Mouse (Mus musculus): ENCODE results near the gene Ost4. TPM values are rescaled to one million over a fixed set of nuclear protein-coding genes. Genes with fewer than 3 reads are reported as not detected.

Ost4 gene
- total RNA-seq (2021), result 100 to 1,000 TPM in 1 of 2 experiments, 10 to 100 TPM in 1; 98.0 to 102 TPM

DNA sequence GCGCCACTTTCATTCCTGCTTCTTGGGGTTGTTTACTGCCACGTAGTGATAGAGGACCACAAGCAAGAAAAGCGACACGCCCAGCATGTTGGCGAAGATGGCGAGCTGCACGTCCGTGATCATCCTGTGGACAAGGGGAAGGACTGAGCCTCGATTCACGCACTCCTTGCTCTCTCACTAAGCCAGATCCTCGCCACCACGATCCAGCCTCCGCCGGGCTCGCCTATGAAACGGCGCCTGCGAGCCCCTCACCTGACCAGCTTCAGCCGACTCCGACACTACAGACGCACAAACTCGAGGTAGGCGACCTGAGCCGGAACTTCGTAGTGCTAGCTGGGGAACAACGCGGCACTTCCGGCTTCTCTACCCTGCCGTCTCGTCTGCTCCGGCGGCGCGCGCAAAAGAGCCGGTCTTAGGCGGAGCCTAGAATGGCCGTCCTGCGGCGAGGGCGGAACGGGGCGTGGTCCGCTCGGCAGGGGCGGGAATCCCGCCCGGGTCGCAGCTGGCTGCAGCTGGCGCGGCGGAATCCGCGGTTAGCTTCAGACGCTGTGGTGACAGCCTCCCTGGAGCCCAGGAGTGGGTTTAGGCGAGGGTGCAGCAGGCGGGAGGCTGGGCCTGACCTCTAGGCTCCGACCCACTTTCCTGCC lies at the start of gene Ost4:
Gene Ost4, minus strand, starts transcription at position 376 of the 647 bp plus-strand sequence.
- DNase-seq (ENCODE audit: extremely low spot score in 1 of 2, low spot score in 2 of 2), result peak; percentile 93 to 97
- intact Hi-C loops (cut with DNase I), result no loop called here

DNA sequence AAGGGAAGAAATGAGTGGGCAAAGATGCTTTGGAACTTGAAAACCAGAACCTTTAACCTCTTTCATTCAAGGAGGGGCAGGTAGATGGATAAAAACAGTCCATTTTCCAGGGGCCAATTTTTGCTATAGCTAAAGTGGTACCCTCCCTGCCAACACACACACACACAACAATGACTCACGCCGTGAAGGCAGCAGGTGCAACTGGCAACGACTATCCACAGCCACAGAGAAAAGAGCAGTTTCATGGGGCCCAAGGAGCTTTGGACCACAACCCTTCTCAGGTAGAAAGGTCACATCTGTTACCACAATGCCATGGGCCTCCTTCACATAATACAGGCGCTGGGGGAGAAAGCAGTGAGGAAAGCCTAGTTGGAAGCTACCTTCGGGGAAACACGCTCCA lies 48.2 kb upstream of the Ost4 start:
- intact Hi-C loops (cut with DNase I), result no loop called here
- no peak for DNase-seq (ENCODE audit: extremely low spot score in 1 of 2, low spot score in 2 of 2)

DNA sequence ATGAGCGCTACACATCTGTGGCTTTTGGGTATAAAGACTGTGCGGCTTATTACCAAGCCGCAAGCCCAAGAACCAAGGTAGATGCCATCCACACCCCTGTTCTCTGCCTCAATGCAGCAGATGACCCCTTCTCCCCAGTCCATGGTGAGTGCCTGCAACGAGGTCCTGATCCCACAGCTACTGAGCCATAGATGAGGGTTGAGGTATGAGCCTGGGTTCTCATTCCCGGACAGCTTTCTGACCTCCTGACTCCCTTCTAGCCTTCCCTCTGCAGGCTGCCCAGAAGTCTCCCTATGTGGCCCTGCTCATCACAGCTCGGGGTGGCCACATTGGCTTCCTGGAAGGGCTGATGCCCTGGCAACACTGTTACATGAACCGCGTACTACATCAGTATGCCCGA lies 47.0 kb upstream of the Ost4 start:
- intact Hi-C loops (cut with DNase I), result no loop called here
- no peak for DNase-seq (ENCODE audit: extremely low spot score in 1 of 2, low spot score in 2 of 2)

DNA sequence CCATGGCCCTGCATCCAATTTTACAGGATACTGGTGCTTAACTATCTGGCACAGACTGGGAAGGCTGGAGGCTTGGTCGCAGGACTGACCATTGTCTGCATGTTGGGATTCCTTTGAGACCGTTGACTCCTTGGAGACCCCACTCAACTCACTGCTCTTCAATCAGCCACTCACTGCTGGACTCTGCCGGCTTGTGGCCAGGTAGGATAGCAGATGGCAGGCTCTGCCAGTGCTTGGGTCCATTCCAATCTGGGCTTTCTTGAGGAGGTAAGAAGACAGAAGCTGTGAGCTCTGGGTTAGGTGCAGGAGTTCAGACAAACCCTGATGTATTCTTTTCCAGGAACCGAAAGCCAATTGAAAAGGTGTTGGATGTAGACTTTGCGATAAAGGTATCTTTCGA lies 46.5 kb upstream of the Ost4 start:
- no peak for DNase-seq (ENCODE audit: extremely low spot score in 1 of 2, low spot score in 2 of 2)
- intact Hi-C loops (cut with DNase I), result no loop called here

DNA sequence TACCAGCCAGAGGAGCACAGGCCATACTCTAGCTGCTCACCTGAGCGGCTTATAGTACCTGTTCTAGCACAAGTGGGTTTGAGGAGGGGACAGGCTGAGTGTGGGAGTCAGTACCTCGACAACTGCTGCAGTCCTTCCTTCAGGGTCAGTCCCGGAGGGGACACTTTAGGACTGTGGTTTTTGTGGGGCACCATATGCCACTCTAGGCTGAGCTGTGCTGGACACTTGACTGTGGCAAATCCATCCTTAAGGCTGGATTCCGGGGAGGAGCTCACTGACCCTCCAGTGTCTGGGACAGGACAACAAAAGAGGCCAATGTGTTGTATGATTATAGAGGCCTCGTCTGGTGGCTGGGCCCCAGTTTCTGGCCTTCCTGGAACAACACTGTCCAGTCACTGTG lies 45.0 kb upstream of the Ost4 start:
- intact Hi-C loops (cut with DNase I), result no loop called here
- no peak for DNase-seq (ENCODE audit: extremely low spot score in 1 of 2, low spot score in 2 of 2)

DNA sequence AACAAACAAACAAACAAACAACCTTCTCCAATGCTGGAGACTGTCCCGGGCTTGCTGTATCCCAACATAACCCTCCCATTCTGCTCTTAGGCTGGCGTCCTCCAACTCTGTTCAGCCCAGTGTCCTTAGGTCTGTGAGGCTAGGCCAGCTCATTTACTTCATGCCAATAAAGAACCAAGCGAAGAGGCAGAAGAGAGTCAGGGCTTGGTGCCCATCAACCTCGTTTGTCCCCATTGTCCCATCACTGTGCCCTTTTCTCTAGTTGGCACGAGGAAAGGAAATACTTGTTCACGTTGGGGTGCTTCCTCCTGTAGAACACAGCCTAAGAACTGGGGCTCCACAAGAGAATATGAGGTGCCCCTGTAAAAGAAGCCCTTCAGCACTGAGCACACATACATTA lies 44.1 kb upstream of the Ost4 start:
- DNase-seq (ENCODE audit: extremely low spot score in 1 of 2, low spot score in 2 of 2), result no peak
- intact Hi-C loops (cut with DNase I), result no loop called here

DNA sequence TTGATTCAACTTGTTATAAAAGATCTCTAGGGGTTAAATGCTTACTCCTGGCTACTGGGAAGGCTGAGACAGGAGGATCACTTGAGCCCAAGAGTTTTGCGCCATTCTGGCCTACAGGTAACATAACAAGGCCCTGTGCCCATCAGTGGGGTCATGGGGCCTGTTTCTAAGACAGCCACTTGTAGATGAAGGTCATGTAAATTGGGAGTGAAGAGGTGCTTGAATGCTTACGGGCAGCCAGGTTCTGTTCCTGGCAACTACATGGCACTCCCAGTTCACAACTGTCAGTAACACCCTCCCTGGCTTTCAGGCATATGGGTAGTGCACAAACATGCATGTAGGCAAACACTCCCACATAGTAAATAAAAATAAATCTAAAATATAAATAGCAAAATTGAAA lies 43.3 kb upstream of the Ost4 start:
- intact Hi-C loops (cut with DNase I), result no loop called here

DNA sequence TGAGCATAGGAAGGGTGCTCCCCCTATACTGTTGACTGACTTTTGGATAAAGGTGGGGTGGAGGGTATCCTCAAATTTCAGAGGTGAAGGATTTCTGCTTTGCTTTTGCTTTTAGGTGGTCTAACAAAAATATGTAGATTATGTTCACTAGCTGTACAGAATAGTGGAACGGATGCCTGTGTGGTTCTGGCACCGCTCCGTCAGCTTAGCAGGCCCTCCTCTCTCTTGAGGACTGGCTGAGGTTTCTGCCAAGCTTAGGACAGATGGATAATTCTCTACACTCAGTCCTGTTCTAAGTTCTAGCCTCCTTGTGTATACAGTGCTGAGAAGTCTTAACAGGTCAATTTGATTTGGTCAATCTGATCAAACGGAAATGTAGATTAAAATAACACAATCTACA lies 42.9 kb upstream of the Ost4 start:
- intact Hi-C loops (cut with DNase I), result no loop called here
- DNase-seq (ENCODE audit: extremely low spot score in 1 of 2, low spot score in 2 of 2), result no peak

More for the DNA sequence above, 43.3 kb upstream of the Ost4 start:
- no peak for DNase-seq (ENCODE audit: extremely low spot score in 1 of 2, low spot score in 2 of 2)

DNA sequence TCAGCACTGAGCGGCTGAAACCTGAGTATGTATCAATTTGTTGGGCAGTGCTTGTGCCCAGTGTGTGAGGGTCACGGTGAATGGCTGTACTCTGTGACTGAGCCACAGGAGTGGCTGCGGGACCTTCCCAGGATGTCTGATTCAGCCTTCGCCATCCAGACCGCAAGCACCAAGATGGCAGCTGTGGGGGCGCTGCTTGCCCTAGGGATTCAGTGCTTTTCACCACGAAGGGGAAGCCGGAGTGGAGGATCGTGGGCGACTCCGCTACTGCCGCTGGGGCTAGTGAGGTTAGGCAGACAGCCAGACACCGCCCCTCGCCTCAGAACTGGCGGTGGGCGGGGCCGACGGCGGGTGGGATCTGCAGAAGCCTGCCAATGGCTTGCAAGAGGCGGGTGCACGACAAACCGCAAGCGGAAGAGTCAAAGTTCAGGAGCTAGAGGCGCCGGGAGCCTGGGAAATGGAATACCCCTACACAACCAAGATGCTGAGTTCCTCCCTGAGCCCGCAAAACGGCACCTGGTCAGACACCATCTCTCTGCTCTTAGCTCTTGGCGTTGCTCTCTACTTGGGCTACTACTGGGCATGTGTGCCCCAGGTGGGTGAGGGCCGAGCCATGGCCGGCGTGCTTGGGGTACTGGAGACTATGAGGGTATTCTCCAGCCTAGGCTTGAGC lies 42.2 kb upstream of the Ost4 start:
- intact Hi-C loops (cut with DNase I), result loop anchor here (5.0 kb wide), 1 partner anchor 103 kb away; the partner anchor contains the start of gene Cad
- peak; percentile 94 to 97 for DNase-seq (ENCODE audit: extremely low spot score in 1 of 2, low spot score in 2 of 2)

DNA sequence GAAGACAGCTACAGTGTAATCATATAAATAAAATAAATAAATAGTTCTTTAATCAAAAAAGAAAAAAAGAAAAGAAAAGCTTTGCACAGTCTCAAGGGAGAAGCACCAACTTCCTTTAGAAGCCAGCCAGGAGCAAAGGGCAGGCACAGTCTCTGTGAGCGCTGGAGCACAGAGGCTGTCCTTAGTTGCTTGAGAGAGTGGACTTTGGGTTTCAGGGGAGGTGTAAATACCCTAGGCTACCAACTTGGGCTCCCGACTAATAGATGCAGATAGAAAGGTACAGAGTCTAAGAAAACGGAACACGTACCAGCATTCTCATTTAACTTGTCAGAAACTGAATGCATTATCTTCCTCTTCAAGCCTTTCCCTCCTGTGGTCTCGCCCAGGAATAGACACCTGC lies 41.0 kb upstream of the Ost4 start:
- intact Hi-C loops (cut with DNase I), result loop anchor here (5.0 kb wide), 1 partner anchor 104 kb away; the partner anchor contains the start of gene Cad
- DNase-seq (ENCODE audit: extremely low spot score in 1 of 2, low spot score in 2 of 2), result no peak

DNA sequence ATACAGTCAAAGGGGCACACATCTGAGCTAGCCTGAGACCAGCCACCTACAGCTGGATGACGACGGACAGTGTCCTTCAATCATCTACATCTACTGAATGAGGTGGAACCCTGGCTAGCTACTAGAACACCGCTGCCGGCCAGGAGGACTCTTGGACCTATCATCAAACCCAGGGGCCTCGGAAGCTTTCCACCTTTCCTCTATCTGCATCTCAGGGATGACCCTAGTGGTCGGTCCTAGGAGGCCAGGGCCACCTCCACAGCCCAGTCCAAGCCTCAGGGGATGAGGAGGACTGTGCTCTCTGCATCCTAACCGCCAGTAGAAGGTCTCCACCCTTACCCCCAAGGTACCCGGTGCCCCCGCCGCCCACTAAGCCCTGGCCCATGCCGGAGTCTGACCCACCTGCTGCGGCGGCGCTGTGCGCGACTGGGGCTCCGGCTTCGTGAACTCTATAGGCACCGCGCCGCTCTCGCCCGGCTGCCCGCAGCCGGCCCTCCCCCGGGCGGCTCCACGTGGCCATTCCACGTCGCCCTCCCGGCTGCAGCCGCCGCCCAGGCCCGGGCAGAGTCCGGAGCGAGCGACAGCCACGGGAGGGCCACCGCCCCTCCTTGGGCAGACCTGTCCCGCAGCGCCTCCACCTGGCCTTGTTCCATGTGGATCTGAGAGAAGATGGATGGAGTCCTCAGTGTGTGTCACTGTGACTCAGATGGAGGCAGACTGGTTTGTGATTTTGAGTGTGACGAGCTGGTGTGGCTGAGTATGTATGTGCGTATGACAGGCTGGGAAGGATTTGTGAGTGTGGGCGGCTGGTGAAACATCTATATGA lies 37.6 kb upstream of the Ost4 start, which contains the start of gene Cgref1:
Gene Cgref1, minus strand, starts transcription at position 636 of the 826 bp plus-strand sequence.
- intact Hi-C loops (cut with DNase I), result loop anchor here (5.0 kb wide), 1 partner anchor 107 kb away; the partner anchor contains the start of gene Cad
- DNase-seq (ENCODE audit: extremely low spot score in 1 of 2, low spot score in 2 of 2), result peak; percentile 76 to 82

DNA sequence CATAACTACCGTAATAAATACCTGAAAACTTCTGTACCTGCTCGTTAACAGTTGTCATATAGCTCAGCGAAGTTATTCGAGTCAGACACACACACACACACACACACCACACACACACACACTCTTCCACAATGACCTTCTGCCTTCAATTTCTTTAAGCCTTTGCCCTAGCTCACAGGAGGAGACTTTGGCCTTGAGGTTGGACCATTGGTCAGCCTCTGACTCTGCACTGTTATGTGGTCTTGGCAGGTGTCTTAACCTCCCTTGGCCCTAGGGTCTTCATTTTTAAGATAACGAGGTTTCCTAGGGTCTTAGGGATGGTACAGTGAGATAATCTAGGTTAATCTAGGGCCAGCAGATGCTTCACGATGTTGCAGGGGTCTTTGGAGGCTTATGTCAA lies 36.8 kb upstream of the Ost4 start:
- DNase-seq (ENCODE audit: extremely low spot score in 1 of 2, low spot score in 2 of 2), result no peak
- intact Hi-C loops (cut with DNase I), result no loop called here

DNA sequence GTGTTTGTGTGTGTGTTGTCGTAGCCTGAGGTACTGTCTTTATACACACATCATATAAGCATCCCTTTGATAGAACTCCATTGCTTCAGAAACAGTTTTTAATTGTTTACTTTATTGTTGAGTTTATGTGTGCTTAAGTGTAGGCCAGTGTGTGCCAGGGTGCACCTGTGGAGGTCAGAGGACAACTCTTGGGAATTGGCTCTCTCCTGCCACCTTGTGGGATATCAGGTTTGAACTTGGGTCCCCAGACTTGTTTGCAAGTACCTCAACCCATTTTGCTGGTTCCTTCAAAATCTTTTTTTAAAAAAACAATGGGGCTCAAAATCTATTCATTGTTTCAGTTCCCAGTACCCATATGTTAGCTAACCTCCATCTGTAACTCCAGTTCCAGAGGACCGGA lies 35.4 kb upstream of the Ost4 start:
- intact Hi-C loops (cut with DNase I), result no loop called here
- no peak for DNase-seq (ENCODE audit: extremely low spot score in 1 of 2, low spot score in 2 of 2)

DNA sequence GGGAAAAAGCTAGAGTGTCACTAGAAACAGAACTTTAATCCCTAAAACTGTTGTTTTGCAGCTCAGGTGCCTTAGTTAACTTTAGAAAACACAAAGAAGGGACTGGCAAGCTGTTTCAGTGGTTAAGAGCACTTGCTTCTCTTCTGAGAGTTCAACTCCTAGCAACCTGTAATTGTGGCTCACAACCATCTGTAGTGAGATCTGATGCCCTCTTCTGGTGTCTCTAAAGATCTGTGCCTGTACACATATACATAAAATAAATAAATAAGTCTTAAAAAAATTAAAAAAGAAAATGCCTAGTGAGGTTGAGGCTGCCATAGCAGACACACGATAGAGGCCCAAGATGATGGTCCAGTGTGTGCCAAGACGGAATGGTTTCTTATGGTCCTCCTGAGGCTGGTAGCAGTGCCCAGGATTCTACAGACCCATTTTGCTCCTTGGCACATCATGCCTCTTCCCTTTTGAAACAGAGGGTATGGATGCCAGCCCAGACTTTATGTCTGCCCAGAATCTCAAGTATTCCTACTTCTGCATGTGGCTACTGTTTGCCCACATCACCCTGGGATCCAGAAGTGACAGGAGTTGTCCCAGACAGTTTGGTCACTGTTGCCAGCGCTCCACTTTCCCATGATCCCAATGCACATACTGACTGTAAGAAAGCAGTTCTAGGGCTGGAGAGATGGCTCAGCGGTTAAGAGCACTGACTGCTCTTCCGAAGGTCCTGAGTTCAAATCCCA lies 27.3 kb upstream of the Ost4 start:
- intact Hi-C loops (cut with DNase I), result loop anchor here (5.0 kb wide), 1 partner anchor 67 kb away; no protein-coding TSS in a partner anchor
- no peak for DNase-seq (ENCODE audit: extremely low spot score in 1 of 2, low spot score in 2 of 2)

DNA sequence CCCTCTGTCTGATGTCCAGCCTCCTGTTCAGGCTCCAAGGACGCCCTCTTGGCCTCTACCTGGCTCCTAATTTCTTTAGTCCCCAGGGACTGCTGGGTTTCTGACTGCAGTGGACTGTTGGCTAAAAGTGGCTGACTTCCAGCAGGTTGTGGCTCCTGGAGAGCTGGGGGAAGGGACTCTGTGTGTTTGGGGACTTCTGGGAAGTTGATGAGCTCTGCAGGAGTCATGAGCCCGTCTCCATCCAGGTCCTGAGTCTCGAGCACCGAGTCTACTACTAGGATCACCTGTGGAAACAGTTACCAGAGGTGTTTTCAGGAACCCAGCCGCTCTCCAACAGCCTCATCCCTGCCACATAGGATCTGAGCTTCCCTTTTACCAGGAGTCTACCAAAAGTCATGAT lies 26.1 kb upstream of the Ost4 start:
- DNase-seq (ENCODE audit: extremely low spot score in 1 of 2, low spot score in 2 of 2), result no peak
- intact Hi-C loops (cut with DNase I), result loop anchor here (5.0 kb wide), 1 partner anchor 69 kb away; no protein-coding TSS in a partner anchor

DNA sequence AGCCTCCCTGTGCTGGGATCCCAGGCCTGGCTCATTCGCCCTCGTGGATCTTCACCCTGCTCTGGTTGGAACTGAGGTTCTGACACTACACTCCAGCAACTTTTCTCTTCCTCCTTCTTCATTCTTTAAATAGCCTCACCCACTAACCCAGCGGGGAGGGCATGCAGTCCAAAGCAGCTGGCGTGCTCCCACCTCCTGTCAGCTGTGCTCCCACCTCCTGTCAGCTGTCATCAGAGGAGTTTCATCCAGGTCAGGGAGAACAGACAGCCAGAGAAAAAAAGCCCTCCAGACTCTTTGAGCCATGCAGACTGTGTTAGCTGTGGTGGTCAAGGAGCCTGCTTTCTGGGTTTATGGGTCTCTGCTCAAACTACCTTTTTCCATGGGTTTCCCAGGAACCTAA lies 23.8 kb upstream of the Ost4 start:
- no peak for DNase-seq (ENCODE audit: extremely low spot score in 1 of 2, low spot score in 2 of 2)
- intact Hi-C loops (cut with DNase I), result loop anchor here (5.0 kb wide), 1 partner anchor 71 kb away; no protein-coding TSS in a partner anchor

DNA sequence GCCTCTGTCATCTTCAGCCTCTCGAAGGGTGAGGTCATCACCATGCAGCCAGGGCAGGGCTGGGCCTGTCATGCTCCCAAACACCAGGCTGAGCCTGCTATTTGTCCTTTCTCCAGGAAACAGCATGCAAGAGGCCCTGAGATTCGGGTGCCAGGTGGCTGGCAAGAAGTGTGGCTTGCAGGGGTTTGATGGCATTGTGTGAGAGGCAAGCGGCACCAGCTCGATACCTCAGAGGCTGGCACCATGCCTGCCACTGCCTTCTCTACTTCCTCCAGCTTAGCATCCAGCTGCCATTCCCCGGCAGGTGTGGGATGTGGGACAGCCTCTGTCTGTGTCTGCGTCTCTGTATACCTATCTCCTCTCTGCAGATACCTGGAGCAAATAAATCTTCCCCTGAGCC lies 23.3 kb upstream of the Ost4 start:
- DNase-seq (ENCODE audit: extremely low spot score in 1 of 2, low spot score in 2 of 2), result no peak
- intact Hi-C loops (cut with DNase I), result loop anchor here (5.0 kb wide), 1 partner anchor 71 kb away; no protein-coding TSS in a partner anchor

DNA sequence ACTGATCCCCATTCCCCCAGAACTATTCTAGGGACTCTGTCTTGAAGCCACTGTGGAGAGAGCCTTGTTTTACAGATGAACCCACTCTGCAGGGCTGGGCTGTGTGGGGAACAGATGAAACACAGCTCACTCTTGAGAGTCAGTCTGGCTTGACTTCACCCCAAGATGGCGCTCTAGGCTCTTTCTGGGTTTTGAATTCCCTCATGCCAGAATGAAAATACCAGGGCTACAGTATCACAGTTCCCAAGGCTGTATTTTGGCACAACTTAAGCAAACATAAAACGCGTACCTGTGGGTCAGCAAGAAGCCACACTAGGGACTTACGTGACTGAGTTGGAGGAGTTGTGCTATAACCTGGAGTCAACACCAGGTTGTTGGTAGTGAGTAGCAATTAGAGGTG lies 22.5 kb upstream of the Ost4 start:
- intact Hi-C loops (cut with DNase I), result loop anchor here (5.0 kb wide), 1 partner anchor 72 kb away; no protein-coding TSS in a partner anchor
- DNase-seq (ENCODE audit: extremely low spot score in 1 of 2, low spot score in 2 of 2), result peak; percentile 74 to 83

All from left cerebral cortex, postnatal 10 days (tissue).